Mouse (Mus musculus) brain, adult 10 weeks (tissue): ENCODE measurements around the gene Lrrtm4. TPM values are rescaled to one million over a fixed set of nuclear protein-coding genes. Genes with fewer than 3 reads are reported as not detected.

Source experiments
- polyA plus RNA-seq: library from polyadenylated mRNA; stranded (reverse); fragments of 350-450 nt; fragmentation: Illumina TruSeq; extraction: RNeasy Lipid Tissue Mini Kit (QIAGEN cat#74804); gene quantifications from one replicate; pipeline ENCODE4 v1.2.3, GENCODE M21; 2015; ENCODE audit warnings: low read depth, low replicate concordance

The Lrrtm4 gene
- polyA plus RNA-seq: 31.9 TPM

GRCm38 (mm10) chr6:80018765-80019164 lies at the start of gene Lrrtm4:
TSS of gene Lrrtm4 (plus strand) at chr6:80018877.

Other genes with a start within 250 kb of the Lrrtm4 start
- not detected for gene Gm20594, start 201.0 kb upstream of the Lrrtm4 start, polyA plus RNA-seq